Mouse (Mus musculus) layer of hippocampus, postnatal 14 days (tissue): ENCODE measurements at regions not wholly inside any gene's neighbourhood (a gene's known extent, or its start where the extent isn't known, plus 50 kb on each side); places are given as distances from the start of the nearest gene placed in this dataset.

ENCODE experiments used
- DNase-seq, 2 experiments: peaks; one replicate each; pipeline ENCODE4 v3.0.0; 2021 to 2022; ENCODE audit warnings: low spot score in 2 of 2, mixed read lengths in 1 of 2

GRCm38 (mm10) chr6:55627228-55627627 is 53.8 kb downstream of the Neurod6 start:
- DNase-seq, result no peak

GRCm38 (mm10) chr6:55620366-55620765 is 60.7 kb downstream of the Neurod6 start:
- no peak for DNase-seq

- DNase-seq, result peak; percentile 61 to 72
Observed at GRCm38 (mm10) chr6:55617922-55618481, 63.1 kb downstream of the Neurod6 start.

- DNase-seq, result no peak
Observed at GRCm38 (mm10) chr6:55610395-55610794, 70.7 kb downstream of the Neurod6 start.

- DNase-seq, result no peak
Observed at GRCm38 (mm10) chr6:55609976-55610375, 71.1 kb downstream of the Neurod6 start.

- DNase-seq, result no peak
Observed at GRCm38 (mm10) chr6:55609053-55609452, 72.0 kb downstream of the Neurod6 start.

GRCm38 (mm10) chr6:55597088-55597487 is 84.0 kb downstream of the Neurod6 start:
- no peak for DNase-seq

- DNase-seq, result no peak
Observed at GRCm38 (mm10) chr6:55592126-55592525, 88.9 kb downstream of the Neurod6 start.

- DNase-seq, result no peak
Observed at GRCm38 (mm10) chr6:55581106-55581505, 100.0 kb downstream of the Neurod6 start.

- no peak for DNase-seq
Observed at GRCm38 (mm10) chr6:55580036-55580435, 101.0 kb downstream of the Neurod6 start.

GRCm38 (mm10) chr6:55579611-55580010 is 101.5 kb downstream of the Neurod6 start:
- peak in 1 of 2 experiments; percentile 72 for DNase-seq

- peak; percentile 57 to 69 for DNase-seq
Observed at GRCm38 (mm10) chr6:55579105-55579504, 102.0 kb downstream of the Neurod6 start.

- DNase-seq, result no peak
Observed at GRCm38 (mm10) chr6:55578051-55578450, 103.0 kb downstream of the Neurod6 start.

- no peak for DNase-seq
Observed at GRCm38 (mm10) chr6:55567521-55567920, 113.5 kb downstream of the Neurod6 start.

- DNase-seq, result no peak
Observed at GRCm38 (mm10) chr6:55565260-55566209, 113.8 kb downstream of the Adcyap1r1 start.

GRCm38 (mm10) chr6:55560606-55561005 is 108.8 kb downstream of the Adcyap1r1 start:
- peak in 1 of 2 experiments; percentile 49 for DNase-seq

- no peak for DNase-seq
Observed at GRCm38 (mm10) chr6:55559797-55560196, 108.0 kb downstream of the Adcyap1r1 start.
